Mouse (Mus musculus) bone marrow macrophage, adult 2 months (primary cell): ENCODE results near the gene Ccdc47. TPM values are rescaled to one million over a fixed set of nuclear protein-coding genes. Genes with fewer than 3 reads are reported as not detected.

Source experiments
- H3K27ac ChIP-seq: 2 replicates; pipeline ENCODE4 v1.5.1; 2012; ENCODE audit warnings: low read depth, low read length; ENCODE audit not compliant: insufficient read depth
- H3K4me1 ChIP-seq: 2 replicates; pipeline ENCODE4 v1.6.1; 2012; ENCODE audit warnings: low read length; ENCODE audit not compliant: control insufficient read depth, insufficient read depth
- H3K4me3 ChIP-seq: 2 replicates; pipeline ENCODE4 v1.5.1; 2012; ENCODE audit warnings: mild to moderate bottlenecking, low read length, moderate library complexity; ENCODE audit not compliant: insufficient read depth
- CTCF ChIP-seq: IDR thresholded peaks from 2 replicates; pipeline ENCODE4 v1.5.1; 2012; ENCODE audit warnings: low read depth, mild to moderate bottlenecking, low read length, moderate library complexity
- POLR2A ChIP-seq: IDR thresholded peaks from 2 replicates; pipeline ENCODE4 v1.6.1; 2012; ENCODE audit warnings: mild to moderate bottlenecking, low read depth, low read length, borderline replicate concordance
- polyA plus RNA-seq: library from polyadenylated mRNA; stranded (reverse); fragments of >200 nt; gene quantifications from 2 replicates; pipeline ENCODE4 v1.2.4, GENCODE M21; 2012; ENCODE audit not compliant: missing spikeins, insufficient read depth, insufficient read length

The Ccdc47 gene
- 97.3 and 99.5 TPM in 2 replicates for polyA plus RNA-seq

- TF ChIP-seq POLR2A (no peak), CTCF (no peak)
- Histone ChIP-seq H3K27ac (peak within 1 kb of the TSS; percentile 93), H3K4me1 (peaks cover 13% of the 10 kb centered on the region), H3K4me3 (peak within 1 kb of the TSS; percentile 93)
Observed at GRCm38 (mm10) chr11:106215927-106216729, at the start of gene Ccdc47. Gene Ccdc47, minus strand, starts transcription at chr11:106216344.

GRCm38 (mm10) chr11:106265570-106265969, 49.4 kb upstream of the Ccdc47 start:
- H3K4me3 ChIP-seq, result no peak overlapping the region
- TF ChIP-seq POLR2A (no peak), CTCF (no peak)
- peaks cover 28% of the 10 kb centered on the region for H3K4me1 ChIP-seq
- H3K27ac ChIP-seq, result no peak overlapping the region

- Histone ChIP-seq H3K4me3 (no peak overlapping the region), H3K27ac (no peak overlapping the region), H3K4me1 (peaks cover 22% of the 10 kb centered on the region)
- TF ChIP-seq POLR2A (no peak), CTCF (no peak)
Observed at GRCm38 (mm10) chr11:106264988-106265387, 48.8 kb upstream of the Ccdc47 start.

DNA sequence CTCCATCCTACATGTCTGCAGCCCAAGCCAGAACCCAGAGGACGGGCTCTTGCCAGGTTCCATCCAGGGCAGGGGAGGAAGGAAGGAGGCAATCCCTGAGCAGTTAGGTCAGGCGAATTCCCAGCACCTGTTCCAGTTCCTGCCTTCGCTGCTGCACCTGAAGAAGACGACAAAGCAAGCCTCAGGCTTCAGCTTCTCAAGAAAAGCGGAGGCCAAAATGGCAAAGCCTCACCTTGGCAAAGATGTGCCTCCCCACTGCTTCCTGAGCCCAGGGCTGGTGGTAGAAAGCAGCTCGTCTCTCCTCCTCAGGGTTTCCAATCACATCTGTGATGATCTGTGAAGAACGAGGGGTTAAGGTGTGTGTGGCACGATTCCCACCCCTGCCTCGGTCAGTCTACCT, 47.8 kb upstream of the Ccdc47 start:
- Histone ChIP-seq H3K27ac (no peak overlapping the region), H3K4me3 (no peak overlapping the region), H3K4me1 (peaks cover 16% of the 10 kb centered on the region)
- TF ChIP-seq CTCF, result no peak
- TF ChIP-seq POLR2A, result no peak

DNA sequence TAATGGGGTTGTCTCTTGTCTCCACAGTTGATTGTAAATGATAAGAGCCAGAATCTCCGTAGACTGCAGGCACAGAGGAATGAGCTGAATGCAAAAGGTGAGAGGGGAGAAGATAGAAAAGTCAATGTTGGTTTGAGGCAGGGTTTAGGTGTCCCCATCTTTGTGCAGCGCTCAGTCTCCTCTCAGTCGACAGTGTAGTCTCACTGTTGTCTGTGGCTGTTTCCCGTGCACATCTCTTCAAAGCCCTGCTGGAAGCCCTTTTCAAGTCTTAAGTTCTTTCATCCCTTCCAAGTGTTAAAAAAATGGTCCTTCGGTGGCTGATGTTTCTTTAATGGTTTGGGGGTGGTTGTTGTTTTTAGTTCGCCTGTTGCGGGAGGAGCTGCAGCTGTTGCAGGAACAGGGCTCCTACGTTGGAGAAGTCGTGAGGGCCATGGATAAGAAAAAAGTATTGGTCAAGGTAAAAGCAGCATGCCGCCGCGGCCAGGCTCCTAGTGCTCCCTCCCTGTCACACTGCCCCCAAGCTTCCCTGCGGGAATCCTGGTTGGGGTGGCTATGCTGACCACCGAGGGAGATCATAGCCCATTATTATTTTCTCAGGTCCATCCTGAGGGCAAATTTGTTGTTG, 44.8 kb upstream of the Ccdc47 start:
- Histone ChIP-seq H3K27ac (no peak overlapping the region), H3K4me3 (no peak overlapping the region), H3K4me1 (peaks cover 10% of the 10 kb centered on the region)
- TF ChIP-seq CTCF, result no peak
- no peak for TF ChIP-seq POLR2A

DNA sequence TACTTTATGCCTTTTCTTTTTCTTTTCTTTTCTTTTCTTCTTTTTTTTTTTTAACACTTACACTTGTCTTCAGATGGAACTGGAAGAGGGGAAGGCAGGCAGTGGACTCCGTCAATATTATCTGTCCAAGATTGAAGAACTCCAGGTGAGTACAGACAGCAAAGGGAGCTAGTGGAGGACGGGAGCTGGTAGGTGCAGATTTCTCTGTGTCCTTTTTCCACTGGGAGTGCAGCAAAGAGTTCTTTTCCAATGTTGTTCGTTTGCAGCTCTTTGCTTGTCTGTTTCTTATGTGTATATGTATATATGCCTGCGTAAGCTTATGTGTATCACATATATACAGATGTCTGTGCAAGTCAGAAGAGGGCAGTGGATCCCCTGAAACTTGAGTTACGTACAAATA, 40.6 kb upstream of the Ccdc47 start:
- peak overlapping the region; percentile 96 for H3K4me3 ChIP-seq
- H3K27ac ChIP-seq, result no peak overlapping the region
- peaks cover 13% of the 10 kb centered on the region for H3K4me1 ChIP-seq
- TF ChIP-seq CTCF (no peak), POLR2A (no peak)

- Histone ChIP-seq H3K27ac (peak within 1 kb of the TSS; percentile 68), H3K4me3 (peak within 1 kb of the TSS; percentile 96), H3K4me1 (peaks cover 13% of the 10 kb centered on the region)
- no peak for TF ChIP-seq POLR2A
- no peak for TF ChIP-seq CTCF
Observed at GRCm38 (mm10) chr11:106255685-106256451, 39.7 kb upstream of the Ccdc47 start, which contains the start of the genes Ftsj3 and Psmc5. Gene Ftsj3, minus strand, starts transcription at chr11:106256079. Gene Psmc5, plus strand, starts transcription at chr11:106256154.

GRCm38 (mm10) chr11:106255174-106255573, 39.0 kb upstream of the Ccdc47 start:
- peaks cover 13% of the 10 kb centered on the region for H3K4me1 ChIP-seq
- H3K4me3 ChIP-seq, result peak overlapping the region; percentile 96
- TF ChIP-seq CTCF (no peak), POLR2A (no peak)
- peak overlapping the region; percentile 68 for H3K27ac ChIP-seq

- Histone ChIP-seq H3K4me1 (peaks cover 13% of the 10 kb centered on the region), H3K27ac (peak overlapping the region; percentile 68), H3K4me3 (peak overlapping the region; percentile 96)
- TF ChIP-seq CTCF (no peak), POLR2A (no peak)
Observed at GRCm38 (mm10) chr11:106254767-106255166, 38.6 kb upstream of the Ccdc47 start.
